In genomic region chr3:9110741-9111140, GRCm38 (mm10) we compare ENCODE assay signal across 15 mouse cellular contexts.
DNase-seq lines count a peak whose midpoint lies in the region; ATAC-seq and TF ChIP-seq lines count a peak whose summit lies in the region.
"Had no signal": no experiment of that assay in that cellular context is flagged by ENCODE, and none has a peak within 500 bp of the region (broad histone marks: within the 10 kb centered on the region; RNA-seq: fewer than 3 reads in every experiment).

No protein-coding gene starts in this region.

- no peak overlapping the region for H3K4me3 ChIP-seq in kidney, adult 2 months (ENCODE audit: insufficient read depth, low read depth, low read length)
- no peak overlapping the region for H3K4me3 ChIP-seq in forebrain, embryonic 14.5 days (ENCODE audit: low read depth, low read length)
- H3K4me3 ChIP-seq: heart, adult 2 months; stomach, embryonic 15.5 days had no signal

- ATAC-seq in forebrain, embryonic 14.5 days: no peak
- ATAC-seq: liver, postnatal 0 days had no signal

- peak overlapping the region; percentile 16; the same call in 1 of the 2 replicates for H3K27ac ChIP-seq in kidney, adult 2 months (ENCODE audit: insufficient read depth, low read depth, low read length)
- H3K27ac ChIP-seq in forebrain, embryonic 14.5 days (ENCODE audit: low read depth, low read length): no peak overlapping the region
- H3K27ac ChIP-seq: heart, adult 2 months; hindbrain, embryonic 14.5 days; stomach, embryonic 15.5 days had no signal

- H3K4me2 ChIP-seq in forebrain, embryonic 14.5 days (ENCODE audit: low read length): no peak overlapping the region
- H3K4me2 ChIP-seq: hindbrain, embryonic 14.5 days; stomach, embryonic 15.5 days had no signal

- peak; percentile 84 for DNase-seq in R1 (ENCODE audit: low read depth, low spot score)
- DNase-seq in embryo, embryonic 9.5 days (ENCODE audit: extremely low spot score): peak; percentile 32
- DNase-seq in kidney, adult 2 months: peak; percentile 89
- DNase-seq in kidney, postnatal 4 days: peak; percentile 75 to 85
- no peak for DNase-seq in forebrain, embryonic 14.5 days (ENCODE audit: low spot score)
- DNase-seq in left cerebral cortex, postnatal 10 days (ENCODE audit: extremely low spot score in 1 of 2, low spot score in 2 of 2): no peak
- DNase-seq in layer of hippocampus, postnatal 14 days (ENCODE audit: low spot score in 2 of 2): no peak
- DNase-seq: adrenal gland, postnatal 10 days; cerebellum, postnatal 25 days; heart, adult 2 months; left cerebral cortex, postnatal 4 days; liver, postnatal 0 days; thymus, postnatal 25 days had no signal

- no peak overlapping the region for H3K9ac ChIP-seq in forebrain, embryonic 14.5 days (ENCODE audit: low read length)
- H3K9ac ChIP-seq: hindbrain, embryonic 14.5 days; liver, postnatal 0 days; stomach, embryonic 15.5 days had no signal

- H3K4me1 ChIP-seq in kidney, adult 2 months (ENCODE audit: control insufficient read depth, insufficient read depth, low read length): peaks cover 14% of the 10 kb centered on the region
- H3K4me1 ChIP-seq in forebrain, embryonic 14.5 days (ENCODE audit: control insufficient read depth, insufficient read depth, low read length): no peaks in the 10 kb centered on the region

- H3K27me3 ChIP-seq in kidney, adult 2 months (replicated peaks; ENCODE audit: control insufficient read depth, insufficient read depth, low read length): no peaks in the 10 kb centered on the region
- no peaks in the 10 kb centered on the region for H3K27me3 ChIP-seq in forebrain, embryonic 14.5 days (replicated peaks; ENCODE audit: control insufficient read depth, insufficient read depth, low read length)
- H3K27me3 ChIP-seq: stomach, embryonic 15.5 days had no signal

- H3K36me3 ChIP-seq in kidney, adult 2 months (ENCODE audit: control insufficient read depth, insufficient read depth, low read length): no peaks in the 10 kb centered on the region
- H3K36me3 ChIP-seq in forebrain, embryonic 14.5 days (ENCODE audit: control insufficient read depth, insufficient read depth, low read length): no peaks in the 10 kb centered on the region
- H3K36me3 ChIP-seq: stomach, embryonic 15.5 days had no signal

- intact Hi-C loops in left cerebral cortex, postnatal 10 days (cut with DNase I): no loop called here

- H3K9me3 ChIP-seq in forebrain, embryonic 14.5 days (replicated peaks; ENCODE audit: control insufficient read depth, low read length): no peaks in the 10 kb centered on the region
- H3K9me3 ChIP-seq: stomach, embryonic 15.5 days had no signal

- no peak for TF ChIP-seq CTCF in kidney, adult 2 months (conservative IDR thresholded peaks at IDR 0.05; ENCODE audit: insufficient read depth, insufficient read length, low read depth, low read length)

- TF ChIP-seq POLR2A in kidney, adult 2 months (IDR thresholded peaks at IDR 0.05; ENCODE audit: low read depth, low read length): no peak

- whole genome bisulfite sequencing in kidney, adult 2 months: 25% methylated on average over 11 of the region's 11 CpGs
- 34% methylated on average over 11 of the region's 11 CpGs for WGBS in forebrain, embryonic 14.5 days

Comparison
In these comparisons a context has a peak if more than half of its experiments do, and no peak if none do; other contexts are left out.
1. DNase-seq: peak in R1 (single experiment), embryo, embryonic 9.5 days (single experiment), kidney, adult 2 months (single experiment) and kidney, postnatal 4 days (2 of 2); none in forebrain, embryonic 14.5 days (single experiment), left cerebral cortex, postnatal 10 days (0 of 2) and layer of hippocampus, postnatal 14 days (0 of 2).